In genomic region chr6:55098030-55098429, GRCm38 (mm10) we compare ENCODE assay signal across 11 mouse cellular contexts. TPM values are rescaled to one million over a fixed set of nuclear protein-coding genes. Genes with fewer than 3 reads are reported as not detected.
A peak's percentile ranks its signal among the peaks of the same experiment; 100 is the strongest.
DNase-seq lines count a peak whose midpoint lies in the region; ATAC-seq lines count a peak whose summit lies in the region.
"Had no signal": no experiment of that assay in that cellular context is flagged by ENCODE, and none has a peak within 500 bp of the region (broad histone marks: within the 10 kb centered on the region; RNA-seq: fewer than 3 reads in every experiment).

No protein-coding gene starts in this region.

- no peaks in the 10 kb centered on the region for H3K36me3 ChIP-seq in forebrain, embryonic 12.5 days (replicated peaks)
- no peaks in the 10 kb centered on the region for H3K36me3 ChIP-seq in forebrain, embryonic 15.5 days
- no peaks in the 10 kb centered on the region for H3K36me3 ChIP-seq in lung, embryonic 16.5 days (ENCODE audit: control insufficient read depth, insufficient read depth, low read length)
- H3K36me3 ChIP-seq in embryonic facial prominence, embryonic 15.5 days: no peaks in the 10 kb centered on the region
- H3K36me3 ChIP-seq: neural tube, embryonic 13.5 days had no signal

- no peak for DNase-seq in lung, postnatal 25 days (ENCODE audit: low spot score)
- peak; percentile 53 for DNase-seq in ovary, postnatal 36 days (ENCODE audit: low spot score)
- DNase-seq: B cell, adult 2 months had no signal

- H3K27ac ChIP-seq in forebrain, embryonic 12.5 days: peak overlapping the region; percentile 42; the same call in 1 of the 2 replicates
- H3K27ac ChIP-seq in forebrain, embryonic 15.5 days (replicated peaks): no peak overlapping the region
- no peak overlapping the region for H3K27ac ChIP-seq in lung, embryonic 16.5 days (ENCODE audit: low read length)
- H3K27ac ChIP-seq in embryonic facial prominence, embryonic 15.5 days (replicated peaks): no peak overlapping the region
- H3K27ac ChIP-seq: macrophage; neural tube, embryonic 13.5 days had no signal

- H3K4me2 ChIP-seq in forebrain, embryonic 12.5 days: no peak overlapping the region
- H3K4me2 ChIP-seq in forebrain, embryonic 15.5 days (replicated peaks): no peak overlapping the region
- H3K4me2 ChIP-seq in lung, embryonic 16.5 days (ENCODE audit: low read depth, low read length): no peak overlapping the region
- H3K4me2 ChIP-seq in embryonic facial prominence, embryonic 15.5 days (replicated peaks): no peak overlapping the region
- H3K4me2 ChIP-seq: neural tube, embryonic 13.5 days had no signal

- no peaks in the 10 kb centered on the region; the same call in 1 of the 2 replicates for H3K4me1 ChIP-seq in forebrain, embryonic 12.5 days
- peaks cover 12% of the 10 kb centered on the region for H3K4me1 ChIP-seq in forebrain, embryonic 15.5 days
- no peaks in the 10 kb centered on the region for H3K4me1 ChIP-seq in lung, embryonic 16.5 days (replicated peaks; ENCODE audit: control insufficient read depth, insufficient read depth, low read length)
- no peaks in the 10 kb centered on the region for H3K4me1 ChIP-seq in embryonic facial prominence, embryonic 15.5 days

- 70% methylated on average over 5 of the region's 5 CpGs for WGBS in forebrain, embryonic 12.5 days
- 40% methylated on average over 5 of the region's 5 CpGs for WGBS in forebrain, embryonic 15.5 days
- 54% methylated on average over 5 of the region's 5 CpGs for WGBS in lung, embryonic 16.5 days
- 72% methylated on average over 5 of the region's 5 CpGs for WGBS in embryonic facial prominence, embryonic 15.5 days

- H3K9me3 ChIP-seq in forebrain, embryonic 12.5 days: no peaks in the 10 kb centered on the region
- H3K9me3 ChIP-seq in forebrain, embryonic 15.5 days: no peaks in the 10 kb centered on the region
- no peaks in the 10 kb centered on the region for H3K9me3 ChIP-seq in lung, embryonic 16.5 days (ENCODE audit: control insufficient read depth, low read length)
- H3K9me3 ChIP-seq in embryonic facial prominence, embryonic 15.5 days (replicated peaks): no peaks in the 10 kb centered on the region
- H3K9me3 ChIP-seq: neural tube, embryonic 13.5 days had no signal

- no peak overlapping the region for H3K4me3 ChIP-seq in forebrain, embryonic 12.5 days (replicated peaks)
- H3K4me3 ChIP-seq in forebrain, embryonic 15.5 days: no peak overlapping the region
- no peak overlapping the region for H3K4me3 ChIP-seq in lung, embryonic 16.5 days (ENCODE audit: low read length)
- no peak overlapping the region for H3K4me3 ChIP-seq in embryonic facial prominence, embryonic 15.5 days (replicated peaks)
- H3K4me3 ChIP-seq: neural tube, embryonic 13.5 days had no signal

- no peak; the same call in 1 of the 2 replicates for ATAC-seq in forebrain, embryonic 12.5 days (ENCODE audit: low FRiP score)
- no peak for ATAC-seq in forebrain, embryonic 15.5 days (replicated peaks)
- peak; percentile 70 for ATAC-seq in lung, embryonic 16.5 days (ENCODE audit: low read depth)
- 0 out of 2 replicates have a peak, but pooled peaks have one; percentile 3 for ATAC-seq in embryonic facial prominence, embryonic 15.5 days (ENCODE audit: insufficient number of reproducible peaks, low FRiP score, low TSS enrichment, low read depth)
- no peak for ATAC-seq in megakaryocyte-erythroid progenitor cell, adult 5-6 weeks (replicated peaks; ENCODE audit: low FRiP score, low TSS enrichment, poor library complexity, severe bottlenecking)
- ATAC-seq in megakaryocyte progenitor cell, adult 5-6 weeks (replicated peaks; ENCODE audit: poor library complexity): no peak

- no peak overlapping the region for H3K9ac ChIP-seq in forebrain, embryonic 12.5 days
- H3K9ac ChIP-seq in forebrain, embryonic 15.5 days (replicated peaks): no peak overlapping the region
- H3K9ac ChIP-seq in lung, embryonic 16.5 days (ENCODE audit: low read length): no peak overlapping the region
- no peak overlapping the region for H3K9ac ChIP-seq in embryonic facial prominence, embryonic 15.5 days
- H3K9ac ChIP-seq: neural tube, embryonic 13.5 days had no signal

- H3K27me3 ChIP-seq in forebrain, embryonic 12.5 days: no peaks in the 10 kb centered on the region
- H3K27me3 ChIP-seq in forebrain, embryonic 15.5 days: no peaks in the 10 kb centered on the region
- no peaks in the 10 kb centered on the region for H3K27me3 ChIP-seq in lung, embryonic 16.5 days (ENCODE audit: control insufficient read depth, insufficient read depth, low read depth, low read length)
- no peaks in the 10 kb centered on the region for H3K27me3 ChIP-seq in embryonic facial prominence, embryonic 15.5 days

RNA-seq across cellular contexts. Expression of gene Crhr2, which starts 34.8 kb away (rescaled TPM):
- polyA plus RNA-seq in forebrain, embryonic 12.5 days (2016; fragmentation: Nextera tagmentation; extraction: Ambion mirVana): 0.33 and 0.44 TPM in 2 replicates
- 0.60 and 0.65 TPM in 2 replicates for polyA plus RNA-seq in forebrain, embryonic 15.5 days (2015; fragmentation: Nextera tagmentation; extraction: Ambion mirVana)
- 0.35 and 0.47 TPM in 2 replicates for polyA plus RNA-seq in lung, embryonic 16.5 days (2015; fragmentation: Nextera tagmentation; extraction: Ambion mirVana)
- polyA plus RNA-seq in embryonic facial prominence, embryonic 15.5 days (2015; fragmentation: Nextera tagmentation; extraction: Ambion mirVana): 0.34 and 0.40 TPM in 2 replicates
- not detected in 2 replicates for total RNA-seq in megakaryocyte-erythroid progenitor cell, adult 5-6 weeks (2014; fragmentation: Nextera tagmentation)
- total RNA-seq in megakaryocyte-erythroid progenitor cell, adult 5-6 weeks (2017): not detected in 2 replicates
- not detected in 2 replicates for total RNA-seq in megakaryocyte progenitor cell, adult 5-6 weeks (2015)
- not detected in 2 replicates for total RNA-seq in megakaryocyte progenitor cell, adult 5-6 weeks (2017)
- polyA plus RNA-seq: macrophage had no signal

Comparison
In these comparisons a context has a peak if more than half of its experiments do, and no peak if none do; other contexts are left out.
1. ATAC-seq: peak in lung, embryonic 16.5 days (single experiment) and embryonic facial prominence, embryonic 15.5 days (single experiment); none in forebrain, embryonic 12.5 days (single experiment), forebrain, embryonic 15.5 days (single experiment), megakaryocyte-erythroid progenitor cell, adult 5-6 weeks (single experiment) and megakaryocyte progenitor cell, adult 5-6 weeks (single experiment).